Mouse (Mus musculus): ENCODE measurements around the gene Gm20828. TPM values are rescaled to one million over a fixed set of nuclear protein-coding genes. Genes with fewer than 3 reads are reported as not detected.
"Not testable (repeated sequence)": the region's sequence is repeated elsewhere in the genome, so short reads cannot be mapped to it uniquely, and the experiment has no call there.

The Gm20828 gene
- total RNA-seq (2021), result not detected
- long read RNA-seq, experiment 1, result 0 reads
- long read RNA-seq, experiment 2, result 0 reads

DNA sequence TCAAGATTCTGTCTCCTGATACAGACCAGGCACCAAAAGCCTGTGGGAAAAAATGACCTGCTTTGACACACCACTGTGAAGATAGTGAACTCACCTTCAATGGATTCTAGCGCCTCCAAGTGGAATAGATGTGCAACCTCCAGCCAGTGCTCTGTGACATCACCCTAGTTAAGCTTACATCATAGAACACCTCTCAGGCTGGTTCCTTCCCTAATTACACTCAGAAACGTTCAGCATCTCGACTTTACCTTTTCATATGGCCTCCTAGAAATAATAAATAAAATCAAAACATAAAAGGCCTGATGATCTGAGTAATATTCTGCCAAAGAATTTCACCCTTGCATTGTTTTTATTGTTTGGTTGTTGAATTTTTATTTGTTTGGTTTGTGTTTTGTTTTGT lies at the start of gene Gm20828:
Gm20828 (minus strand) TSS at position 101 of the 400 bp plus-strand sequence.
- H3K4me3 ChIP-seq; H3K27ac ChIP-seq; DNase-seq (ENCODE audit: extremely low spot score in 1 of 2, low spot score in 2 of 2); intact Hi-C loops (cut with DNase I): not testable (repeated sequence)
